Mouse (Mus musculus) sigmoid colon, adult 10 weeks (tissue): Measurements from ENCODE around the gene Ostm1. TPM values are rescaled to one million over a fixed set of nuclear protein-coding genes. Genes with fewer than 3 reads are reported as not detected.

Experiments used
- polyA plus RNA-seq: library from polyadenylated mRNA; stranded (reverse); fragments of 350-450 nt; fragmentation: Illumina TruSeq; extraction: RNeasy Lipid Tissue Mini Kit (QIAGEN cat#74804); gene quantifications from one replicate; pipeline ENCODE4 v1.2.3, GENCODE M21; 2014; ENCODE audit warnings: low read depth, low replicate concordance

Ostm1 gene
- polyA plus RNA-seq, result 46.9 TPM

GRCm38 (mm10) chr10:42583157-42583872 lies at the start of gene Ostm1, which contains the start of gene Nr2e1:
Gene Ostm1 (plus strand): TSS chr10:42583822.
Gene Nr2e1 (minus strand): TSS chr10:42583632.

Other genes starting within 250 kb of the Ostm1 start
- 14.9 TPM for gene Afg1l, start 105.3 kb upstream of the Ostm1 start, polyA plus RNA-seq
- 149 TPM for gene Snx3, start 81.8 kb upstream of the Ostm1 start, polyA plus RNA-seq
- gene Nr2e1, start 190 bp upstream of the Ostm1 start, polyA plus RNA-seq, result not detected
- gene Sec63, start 177.7 kb downstream of the Ostm1 start, polyA plus RNA-seq, result 128 TPM